Mouse (Mus musculus) cerebellum, adult 2 months (tissue): ENCODE data around the gene Gpr156.

ENCODE experiments used
- CTCF ChIP-seq: fragments of 200-500 bp; IDR thresholded peaks from 2 replicates; pipeline ENCODE4 v1.5.1; 2011; ENCODE audit warnings: low read depth, mild to moderate bottlenecking, control low read depth, low read length, moderate library complexity, borderline replicate concordance; ENCODE audit not compliant: insufficient read depth
- POLR2A ChIP-seq: fragments of 200-500 bp; IDR thresholded peaks from 2 replicates; pipeline ENCODE4 v1.6.1; 2011; ENCODE audit warnings: low read length, control low read depth, borderline replicate concordance; ENCODE audit not compliant: insufficient read depth

GRCm38 (mm10) chr16:37948365-37948764, 32.1 kb downstream of the Gpr156 start:
- TF ChIP-seq CTCF = no peak
- TF ChIP-seq POLR2A = no peak
